Mouse (Mus musculus) brain, adult 2 months (tissue): ENCODE measurements around the gene Anapc13.
A peak's percentile ranks its signal among the peaks of the same experiment; 100 is the strongest.

Experiments
- DNase-seq: peaks from one replicate; pipeline ENCODE4 v3.0.0; 2011; ENCODE audit warnings: low read depth, low spot score

The Anapc13 gene

DNA sequence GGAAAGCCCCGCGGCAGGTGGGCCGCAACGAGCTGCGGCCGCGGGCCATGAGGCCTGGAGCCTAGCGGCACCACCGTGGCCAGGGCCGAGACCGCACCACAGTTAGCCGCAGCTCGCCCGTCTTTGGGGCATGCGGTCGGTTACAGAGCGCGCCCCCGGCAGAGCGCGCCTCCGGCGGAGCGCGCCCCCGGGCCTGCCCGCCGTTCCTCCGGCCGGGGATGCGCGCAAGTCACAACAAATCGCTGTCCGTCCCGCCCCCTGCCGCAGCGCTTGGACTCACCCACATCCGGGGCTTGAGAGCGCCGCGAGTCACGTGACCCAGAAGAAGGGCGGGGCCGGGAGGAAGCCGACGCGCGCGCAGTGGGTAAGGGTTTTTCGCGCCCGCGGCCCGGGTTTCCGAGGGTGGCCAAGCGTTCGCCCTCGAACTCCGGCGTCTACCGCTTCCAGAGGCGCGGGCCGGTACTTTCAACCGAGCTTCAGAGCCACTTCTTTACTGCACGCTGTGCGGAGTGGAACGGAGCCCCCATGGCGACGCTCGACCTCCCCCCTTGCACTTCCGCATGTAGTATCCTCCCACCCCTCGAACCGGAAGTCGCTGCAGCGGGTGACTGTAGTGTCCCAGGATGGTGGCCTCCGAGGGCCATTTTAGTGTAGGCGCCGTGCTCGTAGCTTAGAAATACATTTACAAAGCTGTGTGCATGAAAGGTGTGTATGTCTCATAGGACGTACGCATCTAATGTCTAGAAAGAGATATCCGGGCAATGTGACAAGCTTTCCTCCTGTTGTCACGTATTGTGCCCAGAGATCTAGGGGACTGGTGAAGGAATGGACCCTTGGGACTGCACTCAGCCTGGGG is at the start of gene Anapc13, which contains the start of gene Cep63:
Gene Anapc13, plus strand, starts transcription at position 314 of the 856 bp plus-strand sequence.
Gene Cep63, minus strand, starts transcription at position 552 of the 856 bp plus-strand sequence.
- peak; percentile 99 for DNase-seq

DNA sequence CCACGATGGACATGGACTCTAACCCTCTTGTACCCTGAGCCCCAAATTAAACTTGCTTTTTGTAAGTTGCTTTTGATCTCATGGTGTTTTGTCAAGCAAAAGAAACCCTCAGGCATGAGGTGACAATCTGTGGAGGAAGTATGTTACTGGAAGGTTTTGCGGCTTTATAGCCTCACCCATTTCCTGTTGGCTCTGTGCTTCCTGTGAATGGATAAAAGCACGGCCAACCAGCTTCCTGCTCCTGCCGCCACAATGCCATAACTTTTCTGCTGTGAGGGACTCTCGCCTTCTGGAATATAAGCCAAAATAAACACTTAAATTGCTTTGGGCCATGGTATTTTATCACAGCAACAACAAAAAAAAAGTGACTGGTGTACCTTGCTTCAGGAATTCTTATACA is 48.6 kb upstream of the Anapc13 start:
- DNase-seq: no peak

DNA sequence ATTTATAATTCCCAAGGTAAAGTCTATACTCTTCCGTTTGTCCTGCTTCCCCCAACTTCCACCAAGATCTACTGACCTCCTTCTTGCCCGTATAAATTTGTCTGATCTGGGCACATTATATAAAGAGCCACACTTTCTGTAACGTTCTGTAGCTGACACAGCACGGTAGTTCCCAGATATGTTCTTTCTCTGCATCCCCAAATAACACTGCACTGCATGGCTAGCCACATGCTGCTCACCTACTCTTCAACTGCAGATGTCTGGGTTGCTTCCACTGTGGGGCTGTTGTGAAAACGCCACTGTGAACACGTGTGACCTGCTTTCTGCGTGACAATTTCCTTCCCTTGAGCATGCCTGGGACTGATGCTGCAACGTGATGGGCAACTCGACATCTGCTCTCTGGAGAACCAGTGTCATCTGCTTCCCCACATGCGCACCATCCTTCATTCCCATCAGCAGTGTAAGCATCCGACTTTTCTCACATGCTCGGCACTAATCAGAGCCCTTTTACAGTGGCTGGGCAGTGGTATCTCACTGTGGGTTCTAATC is 44.1 kb upstream of the Anapc13 start:
- peak; percentile 65 for DNase-seq

DNA sequence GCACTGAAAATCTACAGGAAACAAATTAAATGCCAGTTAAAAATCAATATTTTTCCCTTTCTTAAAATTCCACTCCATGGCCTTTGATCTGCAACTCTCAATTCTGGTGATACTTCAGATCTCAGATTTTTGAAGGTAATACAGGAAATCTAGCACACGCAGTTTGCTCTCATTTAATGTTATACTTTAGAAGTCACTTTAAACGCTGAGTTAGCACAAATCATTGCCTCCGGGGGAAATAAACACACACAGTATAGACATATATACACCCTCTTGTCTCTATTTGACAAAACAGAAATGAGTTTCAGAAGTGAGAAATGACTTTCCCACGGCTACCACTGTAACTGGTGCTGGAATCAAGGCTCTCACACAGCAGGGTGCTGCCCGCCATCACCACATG is 38.7 kb upstream of the Anapc13 start:
- DNase-seq: no peak

DNA sequence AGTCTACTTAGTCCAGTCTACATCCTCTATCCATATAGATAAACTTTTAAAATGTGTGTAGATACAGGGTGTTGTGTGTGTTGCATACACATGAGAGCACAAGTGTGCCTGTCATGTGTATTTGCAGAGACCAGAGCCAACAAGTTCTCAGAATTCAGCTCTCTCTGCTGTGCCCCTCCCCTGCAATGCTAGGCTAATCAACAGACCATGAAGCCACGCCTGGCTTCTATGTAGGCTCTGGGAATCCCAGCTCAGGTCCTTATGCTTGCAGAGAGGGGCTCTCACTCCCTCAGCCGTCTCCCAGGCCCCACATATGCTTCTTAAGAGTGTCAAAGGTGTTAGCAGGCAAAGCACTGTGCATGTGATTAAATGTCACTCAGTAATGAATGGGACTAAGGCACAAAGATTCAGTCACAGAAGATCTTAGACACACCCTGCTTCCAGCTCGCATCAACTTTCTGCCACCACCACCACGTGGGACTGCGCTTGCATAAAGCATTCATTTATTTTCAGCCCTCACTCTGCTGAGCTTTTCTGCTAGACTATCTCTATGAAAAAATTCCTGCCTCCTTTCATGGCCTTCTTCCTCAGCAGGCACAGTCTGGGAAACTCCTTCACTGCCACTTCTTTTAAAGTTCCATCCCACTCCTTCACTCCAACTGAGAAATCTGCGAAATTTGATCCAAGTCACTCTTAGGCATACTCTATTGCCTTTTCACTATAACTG is 31.3 kb upstream of the Anapc13 start:
- DNase-seq: peak; percentile 70

DNA sequence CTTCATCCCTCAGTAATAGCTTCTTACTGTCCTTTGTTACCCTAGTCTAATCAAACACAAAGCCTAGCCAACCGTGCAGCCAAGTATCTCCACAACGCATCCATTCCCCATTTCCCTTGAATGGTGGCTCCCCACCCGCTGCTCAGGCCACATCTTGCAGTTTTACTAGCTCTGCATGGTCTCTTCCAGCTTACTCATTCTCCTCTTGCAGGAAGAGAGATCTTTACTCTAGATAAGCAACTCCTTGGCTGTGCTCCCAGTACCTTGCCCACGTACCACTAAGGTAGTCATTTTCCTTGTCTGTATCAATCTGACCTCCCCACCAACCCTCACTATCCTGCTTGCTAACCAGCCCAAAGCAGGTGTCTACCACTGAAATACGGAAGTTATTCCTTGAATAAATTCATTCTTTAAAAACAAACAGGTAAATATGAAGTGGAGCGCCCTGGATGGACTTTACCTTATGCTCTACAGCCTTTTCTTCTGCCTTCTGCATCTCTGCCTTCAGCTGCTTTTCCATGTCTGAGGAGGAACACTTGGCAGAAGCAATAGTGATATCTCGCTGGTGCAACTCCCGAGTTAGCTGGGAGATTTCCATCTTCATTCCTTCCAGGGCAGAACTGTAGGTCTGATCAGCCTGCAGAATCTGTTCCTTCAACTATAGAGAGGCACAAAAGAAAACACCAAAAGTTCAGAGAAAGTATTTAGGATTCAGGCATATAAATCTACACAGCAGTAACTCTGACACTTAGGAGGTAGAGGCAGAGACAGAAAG is 30.2 kb upstream of the Anapc13 start:
- DNase-seq: peak; percentile 70

DNA sequence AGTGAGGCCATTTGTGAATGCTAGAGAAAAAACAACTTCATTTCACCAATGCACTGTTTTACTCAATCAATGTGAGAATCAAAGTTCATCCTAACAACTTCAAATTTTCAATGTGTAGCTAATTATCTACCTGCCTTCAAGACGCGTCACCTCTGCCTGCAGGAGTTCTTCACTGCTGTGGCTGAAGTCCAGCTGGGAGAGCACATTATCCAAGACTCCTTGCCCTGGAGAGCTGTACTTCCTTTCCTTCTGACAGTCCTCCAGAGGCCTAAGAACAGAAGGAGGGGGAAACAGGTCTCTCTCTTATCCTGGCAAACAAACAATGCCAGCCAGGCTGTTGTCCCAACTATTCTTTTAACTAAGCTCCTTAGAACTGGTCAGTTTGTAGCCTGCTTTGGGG is 24.9 kb upstream of the Anapc13 start:
- no peak for DNase-seq

DNA sequence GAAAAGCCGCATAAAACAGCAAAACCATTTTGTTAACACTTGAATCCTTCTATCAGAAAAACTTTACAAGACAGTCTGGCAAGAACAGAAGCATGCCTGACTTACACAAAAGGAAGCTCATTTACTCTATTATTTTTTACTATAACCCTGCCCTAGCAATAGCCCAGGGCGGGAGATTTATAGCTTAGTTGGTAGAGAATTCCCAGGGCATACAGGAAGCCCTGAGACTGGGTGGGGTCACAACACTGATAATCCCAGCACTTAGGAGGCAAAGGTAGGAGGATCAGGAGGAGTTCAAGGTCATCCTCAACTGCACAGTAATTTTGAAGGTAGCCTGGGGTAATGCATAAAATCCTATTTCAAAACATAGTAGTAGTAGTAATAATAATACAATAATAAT is 24.4 kb upstream of the Anapc13 start:
- DNase-seq: no peak

DNA sequence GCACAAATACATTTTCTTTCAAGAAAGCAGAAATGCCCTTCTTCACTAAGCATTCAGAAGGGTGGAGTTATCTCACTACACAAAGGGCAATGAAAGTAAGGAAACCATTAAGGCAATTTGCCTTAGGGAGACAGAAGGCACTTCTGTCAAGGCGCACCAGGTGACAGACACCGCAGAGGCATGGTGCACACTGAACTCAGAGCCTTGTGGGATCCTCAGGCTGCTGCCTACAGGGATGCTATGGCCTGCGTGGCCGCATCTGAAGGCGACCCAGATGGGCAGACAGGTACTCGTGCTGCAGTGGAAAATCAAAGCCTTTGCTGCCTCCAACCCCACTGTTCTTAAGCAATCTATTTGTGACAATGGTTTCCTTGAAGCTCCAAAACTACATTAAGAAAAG is 20.9 kb upstream of the Anapc13 start:
- DNase-seq: no peak

DNA sequence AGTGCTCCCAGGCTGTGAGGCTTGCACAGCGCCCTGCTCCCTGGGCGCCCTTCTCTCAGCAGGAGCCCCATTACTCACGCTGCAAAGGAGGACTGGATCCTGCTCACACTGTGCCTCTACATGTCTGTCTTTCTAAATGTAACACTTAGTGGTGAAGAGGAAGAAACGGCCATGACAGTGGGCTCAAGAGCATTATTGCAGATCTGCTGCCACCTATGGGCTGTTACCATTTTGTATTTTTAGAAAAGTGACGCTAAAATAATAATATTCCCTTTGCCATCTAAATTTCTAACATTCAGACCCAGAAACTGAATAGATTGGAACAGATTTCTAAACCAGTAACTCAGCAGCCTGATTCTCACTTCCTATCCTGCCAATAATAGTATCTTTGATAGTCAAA is 18.6 kb upstream of the Anapc13 start:
- DNase-seq: peak; percentile 24

DNA sequence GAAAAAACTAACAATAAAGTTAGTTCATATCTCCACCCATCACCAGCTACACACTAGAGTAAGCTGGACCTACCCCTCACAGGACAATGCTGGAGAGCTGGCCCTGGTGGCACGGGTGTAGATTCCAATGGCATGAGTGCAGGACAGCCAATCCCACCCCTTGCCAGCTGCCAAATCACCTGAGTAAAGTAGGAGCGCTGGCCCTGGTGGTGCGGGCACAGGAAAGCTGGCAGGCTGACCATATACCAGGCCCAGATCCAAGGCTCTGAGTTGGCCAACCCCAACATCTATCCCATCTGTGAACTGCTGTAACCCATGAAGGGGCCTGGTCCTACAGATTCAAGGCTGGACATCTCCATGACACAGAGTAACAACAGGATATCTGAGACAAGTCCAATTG is 16.9 kb upstream of the Anapc13 start:
- DNase-seq: no peak

DNA sequence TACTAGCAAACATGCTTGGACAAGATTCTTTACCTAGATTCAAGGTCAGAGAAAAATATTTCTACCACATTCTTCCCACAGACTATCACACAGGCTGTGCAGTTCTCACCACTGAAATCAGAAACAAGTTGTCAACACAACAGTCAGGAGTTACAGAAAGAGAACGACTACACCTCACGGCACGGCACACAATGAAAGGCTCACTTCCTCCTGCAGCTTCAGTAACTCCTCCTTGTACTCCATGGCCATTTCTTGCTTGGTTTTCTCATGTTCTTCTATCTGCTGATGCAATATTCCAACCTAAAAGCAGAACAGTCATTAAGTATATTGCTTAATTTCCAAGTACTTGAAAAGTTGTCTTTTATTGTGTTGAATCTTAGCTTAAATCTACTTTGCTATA is 11.0 kb upstream of the Anapc13 start:
- no peak for DNase-seq

DNA sequence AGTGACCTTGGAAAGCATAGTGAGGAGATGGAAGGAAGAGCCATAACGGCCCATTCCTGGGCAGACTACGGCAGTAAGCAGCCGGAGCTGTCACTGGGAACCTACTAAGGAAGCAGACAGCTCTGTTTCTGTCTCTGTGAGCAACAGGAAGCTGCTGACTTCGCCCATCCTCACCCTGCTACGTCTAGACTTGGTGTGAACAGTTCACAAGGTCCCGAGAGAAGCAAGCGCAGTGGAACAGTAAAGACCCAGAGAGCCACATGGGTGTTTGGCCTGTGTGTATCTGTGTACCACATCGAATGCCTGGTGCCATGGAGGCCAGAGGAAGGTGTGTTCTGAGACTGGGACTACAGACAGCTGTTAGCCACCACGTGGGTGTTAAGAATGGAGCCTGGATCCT is 9.8 kb upstream of the Anapc13 start:
- DNase-seq: peak; percentile 24

DNA sequence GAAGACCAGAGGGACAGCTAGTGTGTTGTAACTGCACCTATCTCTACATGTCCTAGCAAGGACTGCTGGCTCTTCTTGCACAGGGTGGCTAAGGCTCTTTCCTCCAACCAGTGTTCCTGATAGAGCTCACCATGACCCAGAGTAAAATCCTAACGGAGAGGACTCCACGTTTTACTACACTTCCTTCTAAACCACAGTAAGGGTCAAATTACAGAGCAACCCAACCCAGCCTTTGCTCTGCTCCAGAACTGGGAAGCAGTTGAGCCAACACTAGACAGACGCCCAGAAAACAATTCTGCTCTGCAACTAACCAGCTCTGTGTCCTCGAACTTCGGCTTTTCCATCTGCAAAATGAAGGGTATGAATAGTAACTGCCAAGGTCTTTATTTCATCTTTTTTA is 4.7 kb upstream of the Anapc13 start:
- DNase-seq: no peak

DNA sequence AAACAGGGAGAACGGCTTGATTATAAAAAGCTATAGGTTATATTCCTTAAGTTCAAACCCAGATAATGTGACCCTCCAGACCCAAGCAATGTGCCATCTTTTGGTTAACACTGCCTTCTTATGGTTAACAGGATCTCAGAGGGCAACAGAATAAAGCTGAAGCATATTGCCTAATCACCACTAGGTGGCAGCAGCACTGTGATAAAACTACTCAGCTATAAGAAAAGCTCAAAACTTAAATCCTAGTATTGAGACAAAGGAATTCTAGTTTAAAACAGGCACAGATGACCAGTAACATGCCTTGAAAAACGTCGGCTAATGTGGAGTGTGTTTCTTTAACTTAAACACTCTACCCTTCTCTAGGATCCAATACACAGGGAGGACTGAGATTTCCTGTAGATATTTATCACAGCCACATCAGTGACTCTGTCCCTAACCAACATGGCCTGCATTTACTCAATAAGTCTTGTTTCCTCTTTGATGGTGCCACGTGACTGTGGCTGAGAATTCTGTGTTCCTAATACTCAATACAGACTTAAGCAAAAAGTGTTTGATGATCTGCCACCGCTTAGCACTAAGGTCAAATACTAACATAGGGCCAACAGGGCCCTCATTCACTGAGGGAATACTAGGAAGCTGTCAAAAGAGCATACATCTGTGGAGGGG is 3.8 kb upstream of the Anapc13 start:
- DNase-seq: peak; percentile 80

DNA sequence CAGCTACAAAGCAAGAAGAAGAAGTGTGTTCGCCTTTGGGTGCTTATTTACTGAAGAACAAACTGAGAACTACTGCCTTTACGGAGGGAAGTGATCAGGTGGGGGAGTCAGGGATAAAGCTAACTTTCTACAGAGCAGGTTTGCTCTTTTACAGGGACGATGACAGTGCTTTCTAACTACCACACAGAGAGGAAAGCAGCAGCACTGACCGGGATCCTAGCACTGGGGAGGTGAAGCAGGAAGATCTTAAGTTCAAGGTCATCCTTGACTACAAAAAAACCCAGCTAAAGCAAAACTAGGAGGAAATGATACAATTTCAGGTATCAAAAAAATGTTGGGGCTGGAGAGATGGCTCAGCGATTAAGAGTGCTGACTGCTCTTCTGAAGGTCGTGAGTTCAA is 3.2 kb upstream of the Anapc13 start:
- no peak for DNase-seq

DNA sequence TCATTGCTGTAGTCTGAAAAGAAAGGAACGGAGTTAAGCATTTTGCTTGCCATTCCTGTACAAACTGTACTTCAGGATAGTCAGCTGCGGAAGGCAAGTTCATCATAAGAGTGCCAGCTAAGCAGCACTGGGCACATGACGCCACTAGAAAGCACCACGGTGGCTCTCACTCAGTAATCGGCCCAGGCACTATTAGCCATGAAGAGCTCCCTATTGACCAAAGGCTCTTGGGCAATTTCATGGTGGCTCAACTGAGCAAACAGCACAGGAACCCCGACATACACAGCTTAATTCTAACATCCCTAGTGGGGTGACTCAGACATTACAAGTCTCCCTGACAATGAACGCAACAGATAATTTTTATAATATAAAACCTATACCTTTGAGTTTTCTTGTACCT is 2.5 kb upstream of the Anapc13 start:
- no peak for DNase-seq

DNA sequence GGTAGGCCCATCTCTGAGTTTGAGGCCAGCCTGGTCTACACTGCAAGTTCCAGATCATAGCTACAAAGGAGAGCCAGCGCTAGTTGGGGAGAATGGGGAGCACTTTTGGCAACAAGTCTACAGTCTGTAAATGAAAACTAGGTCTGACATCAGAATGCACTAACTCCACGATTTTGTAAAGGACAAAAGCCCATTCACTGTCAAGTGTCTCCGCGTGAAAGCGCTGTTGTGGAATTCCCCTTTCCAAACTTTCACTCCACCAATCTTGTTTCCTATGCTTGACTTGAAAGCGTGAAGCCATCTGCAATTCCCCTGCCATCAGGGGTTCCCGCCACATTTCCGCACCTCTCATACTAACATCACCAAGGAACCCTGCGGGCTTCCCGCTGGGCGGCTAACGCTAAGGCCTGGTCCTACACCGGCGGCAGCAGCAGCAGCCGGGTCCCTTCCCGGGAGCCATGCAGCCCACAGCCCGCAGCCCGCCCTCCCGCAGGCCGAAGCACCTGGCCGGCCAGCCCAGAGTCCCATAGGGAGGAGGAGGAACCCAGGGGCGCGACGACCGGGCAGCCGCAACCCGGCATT is 604 bp upstream of the Anapc13 start:
- peak; percentile 65 for DNase-seq

DNA sequence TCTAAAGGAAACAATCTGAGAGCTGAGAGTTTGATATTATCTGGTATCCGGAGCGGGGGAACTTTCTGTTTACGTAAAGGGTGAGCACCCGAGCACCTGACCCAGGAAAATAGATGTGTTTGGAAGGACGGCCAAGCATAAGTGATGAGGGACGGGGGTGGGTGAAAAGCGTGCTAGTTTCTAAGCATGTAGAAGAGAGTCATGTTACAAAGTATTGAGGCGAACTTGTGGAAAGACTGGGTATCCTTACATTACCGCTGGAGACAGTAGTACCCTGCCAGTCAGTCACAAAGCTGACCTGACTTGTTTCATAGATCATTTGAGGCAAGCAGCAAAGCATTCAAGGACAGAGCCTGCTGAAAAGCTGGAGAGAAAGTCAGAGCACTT is 736 bp downstream of the Anapc13 start:
- DNase-seq: peak; percentile 45

DNA sequence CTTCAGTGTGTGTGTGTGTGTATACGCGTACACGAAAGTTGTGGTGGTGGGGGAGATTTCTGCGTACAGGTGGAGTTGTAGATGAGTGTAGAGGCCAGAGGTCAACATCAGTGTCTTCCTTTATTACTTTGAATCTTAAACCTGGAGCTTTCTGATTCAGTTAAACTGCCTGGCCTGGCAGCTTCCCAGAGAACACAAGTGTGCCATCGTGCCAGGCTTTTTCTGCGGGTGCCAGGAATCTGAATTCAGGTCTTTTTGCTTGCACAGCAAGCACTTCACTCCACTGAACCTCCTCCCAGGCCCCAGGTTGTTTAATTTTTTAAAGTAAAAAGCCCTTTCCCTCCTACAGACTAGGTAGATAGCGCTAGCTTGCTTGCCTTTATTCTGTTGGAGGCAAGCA is 1.3 kb downstream of the Anapc13 start:
- DNase-seq: no peak

DNA sequence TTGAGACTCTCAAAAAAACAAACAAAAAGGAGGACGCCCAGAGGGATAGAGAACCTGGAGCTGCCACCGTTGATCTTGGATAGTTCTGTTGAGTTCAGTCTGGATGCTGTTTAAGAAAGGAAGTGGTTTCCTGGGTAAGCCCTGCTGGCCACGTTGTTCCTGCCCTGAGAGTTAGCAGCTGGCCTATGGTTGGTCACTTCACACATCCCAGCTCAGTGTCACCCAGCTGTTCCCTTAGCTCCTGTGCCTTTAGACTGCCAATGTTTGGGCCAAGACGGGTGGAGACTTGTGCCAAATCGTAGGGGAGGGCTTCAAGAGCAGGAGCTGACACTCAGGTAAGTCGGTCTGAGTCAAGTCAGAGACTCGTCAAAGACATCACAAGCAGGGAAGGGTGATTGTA is 3.0 kb downstream of the Anapc13 start:
- DNase-seq: no peak
